Mouse (Mus musculus) ES-E14 (cell line): ENCODE results near the gene Nup160.

Experiments
- HCFC1 ChIP-seq: IDR thresholded peaks from 2 replicates; pipeline ENCODE4 v1.6.1; 2012; ENCODE audit warnings: low read length, inconsistent platforms, borderline replicate concordance; ENCODE audit not compliant: insufficient read depth
- MAFK ChIP-seq: IDR thresholded peaks from 2 replicates; pipeline ENCODE4 v1.6.1; 2014; ENCODE audit warnings: mild to moderate bottlenecking, low read depth, low read length, inconsistent platforms; ENCODE audit not compliant: insufficient read depth
- ZNF384 ChIP-seq: IDR thresholded peaks from 2 replicates; pipeline ENCODE4 v1.6.1; 2012; ENCODE audit warnings: low read depth, low read length, inconsistent platforms

DNA sequence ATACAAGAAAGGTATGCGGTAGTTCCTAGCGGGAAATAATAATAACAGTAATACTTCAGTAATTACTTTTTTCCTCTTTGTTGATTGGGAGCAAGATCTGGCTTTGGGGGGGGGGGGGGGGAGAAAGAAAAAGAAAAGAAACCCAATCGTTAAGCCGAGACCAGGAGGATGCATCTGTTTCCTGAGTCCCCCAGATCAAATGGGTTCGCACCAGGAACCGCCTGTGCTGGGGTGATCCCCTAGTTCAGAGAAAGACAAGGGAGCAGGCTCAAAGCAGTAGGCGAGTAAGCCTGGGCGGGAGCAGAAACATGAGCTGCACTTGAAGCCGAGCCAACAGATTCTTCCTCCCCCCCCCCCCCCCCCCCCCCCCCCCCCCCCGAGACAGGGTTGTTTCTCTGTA, 24.9 kb upstream of the Nup160 start:
- TF ChIP-seq MAFK (no peak), HCFC1 (no peak), ZNF384 (no peak)
